Mouse (Mus musculus): ENCODE results near the gene Ptprj. TPM values are rescaled to one million over a fixed set of nuclear protein-coding genes. Genes with fewer than 3 reads are reported as not detected.

Gene Ptprj
- total and polyA plus RNA-seq, 3 experiments = 3.7 to 10.5 (median 7.4) TPM

DNA sequence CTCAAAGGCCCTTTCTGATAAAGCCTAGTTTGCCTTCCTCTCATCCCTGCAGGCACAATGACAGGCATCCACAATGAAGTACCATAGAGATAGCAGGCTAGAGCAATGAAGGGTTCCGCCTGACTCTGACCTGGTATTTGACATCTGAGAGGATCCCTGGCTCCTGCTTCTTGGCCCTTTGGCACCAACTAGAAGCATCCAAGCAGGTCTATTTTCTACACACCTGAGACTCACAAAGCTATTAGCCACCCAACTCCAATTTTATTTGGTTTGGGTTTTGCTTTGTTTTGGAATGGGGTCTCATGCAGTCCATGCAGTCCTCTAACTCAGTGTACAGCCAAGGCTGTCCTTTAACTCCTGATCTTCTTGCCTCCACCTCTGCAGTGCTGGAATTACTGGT is 7.7 kb upstream of the Ptprj start:
- no peak overlapping the region for H3K4me3 ChIP-seq
- H3K4me1 ChIP-seq (ENCODE audit: control insufficient read depth, insufficient read depth, low read length) = no peaks in the 10 kb centered on the region; the same call in 1 of the 2 replicates
- no peaks in the 10 kb centered on the region for H3K36me3 ChIP-seq (ENCODE audit: control insufficient read depth, insufficient read depth, low read length)
- no peaks in the 10 kb centered on the region for H3K79me2 ChIP-seq (replicated peaks; ENCODE audit: control insufficient read depth, insufficient read depth, low read length)
- intact Hi-C loops (cut with DNase I) = no loop called here
- no peak overlapping the region for H3K9ac ChIP-seq (ENCODE audit: low read depth, low read length)
- 71% methylated on average over 1 of the region's 1 CpGs for whole genome bisulfite sequencing
- no peaks in the 10 kb centered on the region for H3K27me3 ChIP-seq (ENCODE audit: control insufficient read depth, insufficient read depth, low read length)
- no peak overlapping the region for H3K27ac ChIP-seq
- DNase-seq = no peak
- TF ChIP-seq CTCF (IDR thresholded peaks at IDR 0.05) = no peak
- no peak for TF ChIP-seq POLR2A (IDR thresholded peaks at IDR 0.05; ENCODE audit: insufficient read depth, low read depth, low read length)
- no peak for TF ChIP-seq EP300 (IDR thresholded peaks at IDR 0.05; ENCODE audit: insufficient read depth, low read depth, low read length)

DNA sequence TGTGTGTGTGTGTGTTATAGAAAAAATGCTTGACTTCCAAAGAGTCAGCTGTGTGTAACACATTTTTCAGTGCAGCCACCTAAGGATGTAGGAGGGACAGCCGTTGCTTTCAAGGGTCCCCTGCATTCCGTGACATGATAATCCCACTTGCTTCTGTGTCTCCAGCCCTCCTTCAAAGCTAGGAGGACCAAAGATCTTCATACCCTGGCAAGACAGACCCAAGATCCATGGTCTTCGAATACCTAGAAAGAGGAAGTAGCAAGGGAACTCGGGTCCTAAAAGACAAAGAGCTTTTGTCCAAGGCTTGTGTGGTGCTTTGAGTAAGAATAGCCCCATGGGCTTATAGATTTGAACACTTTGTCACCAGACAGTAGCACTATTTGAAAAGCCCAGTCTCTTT is 4.1 kb upstream of the Ptprj start:
- no peak for DNase-seq
- intact Hi-C loops (cut with DNase I) = no loop called here
- Histone ChIP-seq H3K4me3 (no peak overlapping the region), H3K36me3 (ENCODE audit: control insufficient read depth, insufficient read depth, low read length) (no peaks in the 10 kb centered on the region), H3K27me3 (ENCODE audit: control insufficient read depth, insufficient read depth, low read length) (no peaks in the 10 kb centered on the region), H3K4me1 (ENCODE audit: control insufficient read depth, insufficient read depth, low read length) (peaks cover 2% of the 10 kb centered on the region; the same call in 1 of the 2 replicates), H3K9ac (ENCODE audit: low read depth, low read length) (no peak overlapping the region), H3K27ac (no peak overlapping the region), H3K79me2 (replicated peaks; ENCODE audit: control insufficient read depth, insufficient read depth, low read length) (no peaks in the 10 kb centered on the region)
- whole genome bisulfite sequencing = 69% methylated on average over 4 of the region's 4 CpGs
- TF ChIP-seq EP300 (IDR thresholded peaks at IDR 0.05; ENCODE audit: insufficient read depth, low read depth, low read length) (no peak), POLR2A (IDR thresholded peaks at IDR 0.05; ENCODE audit: insufficient read depth, low read depth, low read length) (no peak), CTCF (IDR thresholded peaks at IDR 0.05) (no peak)

DNA sequence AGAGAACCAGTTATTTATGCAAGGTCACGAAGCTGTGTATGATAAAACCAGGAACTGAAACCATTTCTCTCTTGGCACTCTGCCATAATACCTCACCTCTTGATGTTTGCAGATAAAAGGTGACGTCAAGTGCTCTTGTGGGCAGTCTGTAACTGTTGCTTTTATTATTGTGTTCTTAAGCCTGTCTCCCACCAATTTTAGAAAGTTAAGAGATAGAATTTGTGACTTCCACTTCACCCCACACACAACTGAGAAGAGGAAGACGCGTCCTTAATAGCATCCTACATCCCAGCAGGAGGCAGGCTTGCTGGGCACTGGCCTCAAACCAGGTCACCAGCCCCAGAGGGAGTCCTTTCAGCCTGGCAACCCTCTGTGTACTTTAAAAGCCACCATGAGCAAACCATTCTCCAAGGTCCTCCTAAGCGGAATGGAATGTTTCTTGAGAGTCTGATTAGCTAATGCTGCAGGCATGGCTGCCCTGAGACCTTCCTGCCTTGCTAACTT is 3.2 kb upstream of the Ptprj start:
- intact Hi-C loops (cut with DNase I) = no loop called here
- 22% methylated on average over 5 of the region's 5 CpGs for WGBS
- Histone ChIP-seq H3K4me1 (ENCODE audit: control insufficient read depth, insufficient read depth, low read length) (peaks cover 2% of the 10 kb centered on the region; the same call in 1 of the 2 replicates), H3K36me3 (ENCODE audit: control insufficient read depth, insufficient read depth, low read length) (no peaks in the 10 kb centered on the region), H3K4me3 (no peak overlapping the region), H3K27ac (no peak overlapping the region), H3K79me2 (replicated peaks; ENCODE audit: control insufficient read depth, insufficient read depth, low read length) (no peaks in the 10 kb centered on the region), H3K27me3 (ENCODE audit: control insufficient read depth, insufficient read depth, low read length) (no peaks in the 10 kb centered on the region), H3K9ac (ENCODE audit: low read depth, low read length) (no peak overlapping the region)
- no peak for TF ChIP-seq CTCF (IDR thresholded peaks at IDR 0.05)
- TF ChIP-seq EP300 (IDR thresholded peaks at IDR 0.05; ENCODE audit: insufficient read depth, low read depth, low read length) = no peak
- no peak for TF ChIP-seq POLR2A (IDR thresholded peaks at IDR 0.05; ENCODE audit: insufficient read depth, low read depth, low read length)
- DNase-seq = no peak

DNA sequence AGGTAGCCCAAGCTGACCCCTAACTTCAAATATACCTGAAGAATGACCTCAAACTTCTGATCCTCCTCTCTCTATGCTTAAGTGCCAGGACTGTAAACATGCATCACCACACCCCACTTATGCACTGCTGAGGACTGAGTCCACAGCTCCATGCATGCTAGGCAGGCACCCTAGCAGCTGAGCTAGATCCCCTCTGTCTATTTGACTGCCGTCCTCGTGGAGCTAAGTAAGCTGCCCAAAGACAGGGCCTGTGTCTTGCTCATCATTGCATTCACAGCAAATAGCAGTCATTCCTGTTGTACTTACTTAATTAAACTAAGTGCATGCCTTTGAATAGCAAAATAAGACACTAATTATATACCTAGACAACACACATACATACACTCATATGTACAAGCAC is 2.4 kb upstream of the Ptprj start:
- Histone ChIP-seq H3K9ac (ENCODE audit: low read depth, low read length) (no peak overlapping the region), H3K4me3 (no peak overlapping the region), H3K27ac (no peak overlapping the region), H3K36me3 (ENCODE audit: control insufficient read depth, insufficient read depth, low read length) (no peaks in the 10 kb centered on the region), H3K4me1 (ENCODE audit: control insufficient read depth, insufficient read depth, low read length) (peaks cover 2% of the 10 kb centered on the region; the same call in 1 of the 2 replicates), H3K79me2 (replicated peaks; ENCODE audit: control insufficient read depth, insufficient read depth, low read length) (no peaks in the 10 kb centered on the region), H3K27me3 (ENCODE audit: control insufficient read depth, insufficient read depth, low read length) (no peaks in the 10 kb centered on the region)
- DNase-seq = no peak
- intact Hi-C loops (cut with DNase I) = no loop called here
- no peak for TF ChIP-seq EP300 (IDR thresholded peaks at IDR 0.05; ENCODE audit: insufficient read depth, low read depth, low read length)
- no peak for TF ChIP-seq CTCF (IDR thresholded peaks at IDR 0.05)
- TF ChIP-seq POLR2A (IDR thresholded peaks at IDR 0.05; ENCODE audit: insufficient read depth, low read depth, low read length) = no peak
- 70% methylated on average over 2 of the region's 2 CpGs for WGBS

DNA sequence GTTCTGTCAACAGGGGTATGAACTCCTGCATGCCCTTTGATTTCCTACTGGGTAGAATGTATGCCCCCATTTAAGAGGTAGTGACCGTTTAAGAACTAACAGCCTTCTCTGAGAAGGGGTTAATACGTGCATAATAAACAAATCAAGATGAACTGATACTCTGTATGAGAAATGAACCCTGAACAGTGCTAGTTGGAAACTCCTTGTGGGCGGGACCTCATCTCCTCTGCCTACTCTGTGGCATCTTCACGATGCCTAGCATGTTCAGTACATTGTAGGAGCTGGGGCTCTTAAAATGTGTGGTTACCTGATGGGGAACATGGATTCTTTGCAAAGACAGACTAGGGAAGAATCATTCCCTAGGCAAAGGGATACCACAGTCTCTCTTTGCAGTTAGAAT is 1.9 kb upstream of the Ptprj start:
- no peaks in the 10 kb centered on the region for H3K27me3 ChIP-seq (ENCODE audit: control insufficient read depth, insufficient read depth, low read length)
- peaks cover 2% of the 10 kb centered on the region; the same call in 1 of the 2 replicates for H3K4me1 ChIP-seq (ENCODE audit: control insufficient read depth, insufficient read depth, low read length)
- H3K79me2 ChIP-seq (replicated peaks; ENCODE audit: control insufficient read depth, insufficient read depth, low read length) = no peaks in the 10 kb centered on the region
- DNase-seq = no peak
- H3K9ac ChIP-seq (ENCODE audit: low read depth, low read length) = no peak overlapping the region
- TF ChIP-seq POLR2A (IDR thresholded peaks at IDR 0.05; ENCODE audit: insufficient read depth, low read depth, low read length) = no peak
- TF ChIP-seq EP300 (IDR thresholded peaks at IDR 0.05; ENCODE audit: insufficient read depth, low read depth, low read length) = no peak
- no peak for TF ChIP-seq CTCF (IDR thresholded peaks at IDR 0.05)
- no peaks in the 10 kb centered on the region for H3K36me3 ChIP-seq (ENCODE audit: control insufficient read depth, insufficient read depth, low read length)
- 83% methylated on average over 4 of the region's 4 CpGs for WGBS
- intact Hi-C loops (cut with DNase I) = no loop called here
- no peak overlapping the region for H3K27ac ChIP-seq
- H3K4me3 ChIP-seq = no peak overlapping the region

DNA sequence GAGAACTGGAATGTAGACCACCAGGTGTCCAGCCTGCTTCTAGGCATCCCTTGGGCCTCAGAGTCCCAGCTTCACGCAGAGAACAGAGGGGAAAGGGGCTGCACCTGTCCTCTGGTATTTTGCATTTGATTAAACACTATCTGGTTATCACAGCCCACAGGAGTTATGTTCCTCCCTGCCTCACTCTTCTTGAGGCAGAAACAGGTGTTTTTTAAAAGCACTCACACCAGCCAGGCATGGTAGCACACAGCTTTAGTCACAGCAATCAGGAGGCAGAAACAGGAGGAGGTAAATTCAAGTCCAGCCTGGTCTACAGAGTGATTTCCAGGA is 1.3 kb upstream of the Ptprj start:
- Histone ChIP-seq H3K4me3 (no peak overlapping the region), H3K27me3 (ENCODE audit: control insufficient read depth, insufficient read depth, low read length) (no peaks in the 10 kb centered on the region), H3K27ac (no peak overlapping the region), H3K79me2 (replicated peaks; ENCODE audit: control insufficient read depth, insufficient read depth, low read length) (no peaks in the 10 kb centered on the region), H3K4me1 (ENCODE audit: control insufficient read depth, insufficient read depth, low read length) (peaks cover 2% of the 10 kb centered on the region; the same call in 1 of the 2 replicates), H3K9ac (ENCODE audit: low read depth, low read length) (no peak overlapping the region), H3K36me3 (ENCODE audit: control insufficient read depth, insufficient read depth, low read length) (no peaks in the 10 kb centered on the region)
- 74% methylated on average over 1 of the region's 1 CpGs for WGBS
- DNase-seq = no peak
- intact Hi-C loops (cut with DNase I) = loop anchor here (2.0 kb wide), 2 partner anchors 97 to 107 kb away; no protein-coding TSS in a partner anchor
- TF ChIP-seq EP300 (IDR thresholded peaks at IDR 0.05; ENCODE audit: insufficient read depth, low read depth, low read length) (no peak), CTCF (IDR thresholded peaks at IDR 0.05) (no peak), POLR2A (IDR thresholded peaks at IDR 0.05; ENCODE audit: insufficient read depth, low read depth, low read length) (no peak)

Data from heart, adult 2 months (tissue).